Mouse (Mus musculus): ENCODE measurements around the gene Fam69b. TPM values are rescaled to one million over a fixed set of nuclear protein-coding genes. Genes with fewer than 3 reads are reported as not detected.
A peak's percentile ranks its signal among the peaks of the same experiment; 100 is the strongest.

Gene Fam69b
- polyA plus RNA-seq, 1 experiment = 8.2 TPM

GRCm38 (mm10) chr2:26635489-26636324 is 7.5 kb downstream of the Fam69b start:
- Histone ChIP-seq H3K27me3 (ENCODE audit: control insufficient read depth, insufficient read depth, insufficient read length) (no peaks in the 10 kb centered on the region), H3K79me2 (ENCODE audit: control insufficient read depth, insufficient read depth) (peaks cover 44% of the 10 kb centered on the region), H3K4me3 (ENCODE audit: insufficient read depth, poor library complexity, severe bottlenecking) (no peak overlapping the region), H3ac (ENCODE audit: control insufficient read depth, insufficient read length, low read depth) (no peak overlapping the region), H3K36me3 (ENCODE audit: control insufficient read depth, insufficient read depth) (peaks cover 46% of the 10 kb centered on the region), H3K79me3 (ENCODE audit: low read depth) (peaks cover 27% of the 10 kb centered on the region)
- TF ChIP-seq USF1 (IDR thresholded peaks at IDR 0.05; ENCODE audit: low read depth) = no peak
- TF ChIP-seq MYOD1 (IDR thresholded peaks at IDR 0.05; ENCODE audit: control insufficient read depth, insufficient read length, low read depth) = no peak
- TF ChIP-seq CEBPB (IDR thresholded peaks at IDR 0.05; ENCODE audit: low read depth) = no peak
- no peak for TF ChIP-seq MAX (IDR thresholded peaks at IDR 0.05)
- no peak for TF ChIP-seq MYOG (IDR thresholded peaks at IDR 0.05; ENCODE audit: control insufficient read depth, extremely low read depth, insufficient read length)
- TF ChIP-seq FOSL1 (IDR thresholded peaks at IDR 0.05; ENCODE audit: insufficient read depth, low read length, poor library complexity, severe bottlenecking) = no peak
- no peak for TF ChIP-seq CTCF (IDR thresholded peaks at IDR 0.05; ENCODE audit: control insufficient read depth, insufficient read depth, insufficient read length)

- peaks cover 46% of the 10 kb centered on the region for H3K36me3 ChIP-seq (ENCODE audit: control insufficient read depth, insufficient read depth)
These were observed 8.0 kb downstream of the Fam69b start for GRCm38 (mm10) chr2:26636325-26636635.

GRCm38 (mm10) chr2:26637316-26637932 is 9.2 kb downstream of the Fam69b start:
- H3K4me3 ChIP-seq (ENCODE audit: insufficient read depth, poor library complexity, severe bottlenecking) = no peak overlapping the region
- H3K27me3 ChIP-seq (ENCODE audit: control insufficient read depth, insufficient read depth, insufficient read length) = no peaks in the 10 kb centered on the region
- H3K36me3 ChIP-seq (ENCODE audit: control insufficient read depth, insufficient read depth) = peaks cover 46% of the 10 kb centered on the region
- peaks cover 44% of the 10 kb centered on the region for H3K79me2 ChIP-seq (ENCODE audit: control insufficient read depth, insufficient read depth)
- H3K79me3 ChIP-seq (ENCODE audit: low read depth) = peaks cover 27% of the 10 kb centered on the region
- no peak for TF ChIP-seq CEBPB (IDR thresholded peaks at IDR 0.05; ENCODE audit: low read depth)
- no peak for TF ChIP-seq MYOG (IDR thresholded peaks at IDR 0.05; ENCODE audit: control insufficient read depth, extremely low read depth, insufficient read length)
- TF ChIP-seq FOSL1 (IDR thresholded peaks at IDR 0.05; ENCODE audit: insufficient read depth, low read length, poor library complexity, severe bottlenecking) = no peak
- no peak for TF ChIP-seq MYOD1 (IDR thresholded peaks at IDR 0.05; ENCODE audit: control insufficient read depth, insufficient read length, low read depth)
- no peak for TF ChIP-seq MAX (IDR thresholded peaks at IDR 0.05)
- TF ChIP-seq CTCF (IDR thresholded peaks at IDR 0.05; ENCODE audit: control insufficient read depth, insufficient read depth, insufficient read length) = no peak
- no peak for TF ChIP-seq USF1 (IDR thresholded peaks at IDR 0.05; ENCODE audit: low read depth)
- H3ac ChIP-seq (ENCODE audit: control insufficient read depth, insufficient read length, low read depth) = no peak overlapping the region

More at GRCm38 (mm10) chr2:26636325-26636635, 8.0 kb downstream of the Fam69b start:
- no peaks in the 10 kb centered on the region for H3K27me3 ChIP-seq (ENCODE audit: control insufficient read depth, insufficient read depth, insufficient read length)
- H3K79me2 ChIP-seq (ENCODE audit: control insufficient read depth, insufficient read depth) = peaks cover 44% of the 10 kb centered on the region
- no peak for TF ChIP-seq MAX (IDR thresholded peaks at IDR 0.05)
- no peak overlapping the region for H3ac ChIP-seq (ENCODE audit: control insufficient read depth, insufficient read length, low read depth)
- peaks cover 27% of the 10 kb centered on the region for H3K79me3 ChIP-seq (ENCODE audit: low read depth)
- no peak overlapping the region for H3K4me3 ChIP-seq (ENCODE audit: insufficient read depth, poor library complexity, severe bottlenecking)

- H3K79me2 ChIP-seq (ENCODE audit: control insufficient read depth, insufficient read depth) = peaks cover 44% of the 10 kb centered on the region
- no peaks in the 10 kb centered on the region for H3K27me3 ChIP-seq (ENCODE audit: control insufficient read depth, insufficient read depth, insufficient read length)
- H3K79me3 ChIP-seq (ENCODE audit: low read depth) = peaks cover 27% of the 10 kb centered on the region
- H3K36me3 ChIP-seq (ENCODE audit: control insufficient read depth, insufficient read depth) = peaks cover 46% of the 10 kb centered on the region
- no peak for TF ChIP-seq FOSL1 (IDR thresholded peaks at IDR 0.05; ENCODE audit: insufficient read depth, low read length, poor library complexity, severe bottlenecking)
- TF ChIP-seq MYOD1 (IDR thresholded peaks at IDR 0.05; ENCODE audit: control insufficient read depth, insufficient read length, low read depth) = no peak
- no peak for TF ChIP-seq MYOG (IDR thresholded peaks at IDR 0.05; ENCODE audit: control insufficient read depth, extremely low read depth, insufficient read length)
- no peak for TF ChIP-seq CEBPB (IDR thresholded peaks at IDR 0.05; ENCODE audit: low read depth)
- TF ChIP-seq CTCF (IDR thresholded peaks at IDR 0.05; ENCODE audit: control insufficient read depth, insufficient read depth, insufficient read length) = no peak
- TF ChIP-seq MAX (IDR thresholded peaks at IDR 0.05) = no peak
- TF ChIP-seq USF1 (IDR thresholded peaks at IDR 0.05; ENCODE audit: low read depth) = no peak
- H3ac ChIP-seq (ENCODE audit: control insufficient read depth, insufficient read length, low read depth) = peak overlapping the region; percentile 16
- H3K4me3 ChIP-seq (ENCODE audit: insufficient read depth, poor library complexity, severe bottlenecking) = peak overlapping the region; percentile 100
These were observed 9.8 kb downstream of the Fam69b start for GRCm38 (mm10) chr2:26638039-26638438.

GRCm38 (mm10) chr2:26638572-26638971 is 10.3 kb downstream of the Fam69b start:
- peaks cover 46% of the 10 kb centered on the region for H3K36me3 ChIP-seq (ENCODE audit: control insufficient read depth, insufficient read depth)
- H3K79me3 ChIP-seq (ENCODE audit: low read depth) = peaks cover 27% of the 10 kb centered on the region
- TF ChIP-seq MYOD1 (IDR thresholded peaks at IDR 0.05; ENCODE audit: control insufficient read depth, insufficient read length, low read depth) = no peak
- H3K4me3 ChIP-seq (ENCODE audit: insufficient read depth, poor library complexity, severe bottlenecking) = peak overlapping the region; percentile 100
- no peaks in the 10 kb centered on the region for H3K27me3 ChIP-seq (ENCODE audit: control insufficient read depth, insufficient read depth, insufficient read length)
- H3ac ChIP-seq (ENCODE audit: control insufficient read depth, insufficient read length, low read depth) = peak overlapping the region; percentile 32
- peaks cover 44% of the 10 kb centered on the region for H3K79me2 ChIP-seq (ENCODE audit: control insufficient read depth, insufficient read depth)

- Histone ChIP-seq H3K36me3 (ENCODE audit: control insufficient read depth, insufficient read depth) (peaks cover 46% of the 10 kb centered on the region), H3K27me3 (ENCODE audit: control insufficient read depth, insufficient read depth, insufficient read length) (no peaks in the 10 kb centered on the region), H3K79me3 (ENCODE audit: low read depth) (peaks cover 27% of the 10 kb centered on the region), H3K4me3 (ENCODE audit: insufficient read depth, poor library complexity, severe bottlenecking) (peak overlapping the region; percentile 100), H3K79me2 (ENCODE audit: control insufficient read depth, insufficient read depth) (peaks cover 44% of the 10 kb centered on the region), H3ac (ENCODE audit: control insufficient read depth, insufficient read length, low read depth) (peak overlapping the region; percentile 32)
- TF ChIP-seq MYOD1 (IDR thresholded peaks at IDR 0.05; ENCODE audit: control insufficient read depth, insufficient read length, low read depth) (no peak), CTCF (IDR thresholded peaks at IDR 0.05; ENCODE audit: control insufficient read depth, insufficient read depth, insufficient read length) (peak; percentile 26), USF1 (IDR thresholded peaks at IDR 0.05; ENCODE audit: low read depth) (peak; percentile 64), FOSL1 (IDR thresholded peaks at IDR 0.05; ENCODE audit: insufficient read depth, low read length, poor library complexity, severe bottlenecking) (no peak), MYOG (IDR thresholded peaks at IDR 0.05; ENCODE audit: control insufficient read depth, extremely low read depth, insufficient read length) (no peak), MAX (IDR thresholded peaks at IDR 0.05) (peak; percentile 74), CEBPB (IDR thresholded peaks at IDR 0.05; ENCODE audit: low read depth) (no peak)
These were observed 10.8 kb downstream of the Fam69b start for GRCm38 (mm10) chr2:26639083-26639482.

All from C2C12 (cell line).